Mouse (Mus musculus) megakaryocyte-erythroid progenitor cell, adult 5-6 weeks (primary cell): ENCODE results near the gene Atp4a. TPM values are rescaled to one million over a fixed set of nuclear protein-coding genes. Genes with fewer than 3 reads are reported as not detected.

Source experiments
- total RNA-seq, 2 experiments: library from RNA; stranded (forward) in 1 of 2; stranded (reverse) in 1 of 2; fragments of 200-1000, 215-1000 nt in 1 of 2; fragments of >200 nt in 1 of 2; fragmentation: Nextera tagmentation in 1 of 2; gene quantifications; 2 replicates each; pipeline ENCODE4 v1.2.3; 2014 to 2017

The Atp4a gene
- total RNA-seq, 2 experiments from 2014 or later = 1.4 to 11.2 TPM

Other genes starting within 250 kb of the Atp4a start
Only the 30 nearest of the 31 such genes appear.
- gene Prodh2, start 218.6 kb upstream of the Atp4a start, total RNA-seq (2014; fragmentation: Nextera tagmentation) = not detected in 2 replicates
- gene Prodh2, start 218.6 kb upstream of the Atp4a start, total RNA-seq (2017) = not detected in 2 replicates
- 32.6 and 47.6 TPM in 2 replicates for gene Arhgap33, start 177.1 kb upstream of the Atp4a start, total RNA-seq (2014; fragmentation: Nextera tagmentation)
- 4.6 and 15.1 TPM in 2 replicates for gene Arhgap33, start 177.1 kb upstream of the Atp4a start, total RNA-seq (2017)
- gene Hspb6, start 160.0 kb upstream of the Atp4a start, total RNA-seq (2014; fragmentation: Nextera tagmentation) = 20.8 and 25.3 TPM in 2 replicates
- gene Hspb6, start 160.0 kb upstream of the Atp4a start, total RNA-seq (2017) = 1.2 and 8.1 TPM in 2 replicates
- 16.2 and 17.9 TPM in 2 replicates for gene Proser3, start 159.9 kb upstream of the Atp4a start, total RNA-seq (2014; fragmentation: Nextera tagmentation)
- gene Proser3, start 159.9 kb upstream of the Atp4a start, total RNA-seq (2017) = 3.5 and 5.3 TPM in 2 replicates
- 45.8 and 61.6 TPM in 2 replicates for gene Lin37, start 152.4 kb upstream of the Atp4a start, total RNA-seq (2014; fragmentation: Nextera tagmentation)
- gene Lin37, start 152.4 kb upstream of the Atp4a start, total RNA-seq (2017) = 13.8 and 28.6 TPM in 2 replicates
- gene U2af1l4, start 148.9 kb upstream of the Atp4a start, total RNA-seq (2014; fragmentation: Nextera tagmentation) = 29.4 and 34.6 TPM in 2 replicates
- 79.6 and 83.0 TPM in 2 replicates for gene U2af1l4, start 148.9 kb upstream of the Atp4a start, total RNA-seq (2017)
- gene Gm49396, start 148.9 kb upstream of the Atp4a start, total RNA-seq (2014; fragmentation: Nextera tagmentation) = 5.3 and 14.0 TPM in 2 replicates
- 1.5 and 7.0 TPM in 2 replicates for gene Gm49396, start 148.9 kb upstream of the Atp4a start, total RNA-seq (2017)
- gene Psenen, start 148.6 kb upstream of the Atp4a start, total RNA-seq (2014; fragmentation: Nextera tagmentation) = 150 and 174 TPM in 2 replicates
- 99.1 and 117 TPM in 2 replicates for gene Psenen, start 148.6 kb upstream of the Atp4a start, total RNA-seq (2017)
- gene Igflr1, start 146.8 kb upstream of the Atp4a start, total RNA-seq (2014; fragmentation: Nextera tagmentation) = 3.7 and 11.3 TPM in 2 replicates
- gene Igflr1, start 146.8 kb upstream of the Atp4a start, total RNA-seq (2017) = not detected in 2 replicates
- 105 and 115 TPM in 2 replicates for gene Kmt2b, start 123.5 kb upstream of the Atp4a start, total RNA-seq (2014; fragmentation: Nextera tagmentation)
- 17.0 and 17.3 TPM in 2 replicates for gene Kmt2b, start 123.5 kb upstream of the Atp4a start, total RNA-seq (2017)
- not detected in 2 replicates for gene Zbtb32, start 113.3 kb upstream of the Atp4a start, total RNA-seq (2014; fragmentation: Nextera tagmentation)
- gene Zbtb32, start 113.3 kb upstream of the Atp4a start, total RNA-seq (2017) = not detected in 2 replicates
- 0.83 TPM in 1 of 2 replicates, not detected in the other for gene Upk1a, start 99.4 kb upstream of the Atp4a start, total RNA-seq (2014; fragmentation: Nextera tagmentation)
- gene Upk1a, start 99.4 kb upstream of the Atp4a start, total RNA-seq (2017) = 0.99 TPM in 1 of 2 replicates, not detected in the other
- gene Cox6b1, start 86.1 kb upstream of the Atp4a start, total RNA-seq (2014; fragmentation: Nextera tagmentation) = 569 and 755 TPM in 2 replicates
- gene Cox6b1, start 86.1 kb upstream of the Atp4a start, total RNA-seq (2017) = 427 and 665 TPM in 2 replicates
- not detected in 2 replicates for gene Etv2, start 76.4 kb upstream of the Atp4a start, total RNA-seq (2014; fragmentation: Nextera tagmentation)
- not detected in 2 replicates for gene Etv2, start 76.4 kb upstream of the Atp4a start, total RNA-seq (2017)
- gene Rbm42, start 61.9 kb upstream of the Atp4a start, total RNA-seq (2014; fragmentation: Nextera tagmentation) = 48.3 and 48.6 TPM in 2 replicates
- 29.1 and 53.0 TPM in 2 replicates for gene Rbm42, start 61.9 kb upstream of the Atp4a start, total RNA-seq (2017)
- 32.4 and 43.6 TPM in 2 replicates for gene Haus5, start 47.2 kb upstream of the Atp4a start, total RNA-seq (2014; fragmentation: Nextera tagmentation)
- gene Haus5, start 47.2 kb upstream of the Atp4a start, total RNA-seq (2017) = 17.4 and 24.7 TPM in 2 replicates
- not detected in 2 replicates for gene Pmis2, start 40.6 kb upstream of the Atp4a start, total RNA-seq (2014; fragmentation: Nextera tagmentation)
- gene Pmis2, start 40.6 kb upstream of the Atp4a start, total RNA-seq (2017) = not detected in 2 replicates
- gene 2200002J24Rik, start 13.3 kb upstream of the Atp4a start, total RNA-seq (2014; fragmentation: Nextera tagmentation) = not detected in 2 replicates
- not detected in 2 replicates for gene 2200002J24Rik, start 13.3 kb upstream of the Atp4a start, total RNA-seq (2017)
- 285 and 294 TPM in 2 replicates for gene Tmem147, start 17.3 kb downstream of the Atp4a start, total RNA-seq (2014; fragmentation: Nextera tagmentation)
- 59.7 and 85.5 TPM in 2 replicates for gene Tmem147, start 17.3 kb downstream of the Atp4a start, total RNA-seq (2017)
- not detected in 2 replicates for gene Gapdhs, start 31.5 kb downstream of the Atp4a start, total RNA-seq (2014; fragmentation: Nextera tagmentation)
- not detected in 2 replicates for gene Gapdhs, start 31.5 kb downstream of the Atp4a start, total RNA-seq (2017)
- gene Sbsn, start 39.3 kb downstream of the Atp4a start, total RNA-seq (2014; fragmentation: Nextera tagmentation) = 3.3 and 4.5 TPM in 2 replicates
- 2.7 and 11.6 TPM in 2 replicates for gene Sbsn, start 39.3 kb downstream of the Atp4a start, total RNA-seq (2017)
- gene Dmkn, start 51.5 kb downstream of the Atp4a start, total RNA-seq (2014; fragmentation: Nextera tagmentation) = not detected in 2 replicates
- gene Dmkn, start 51.5 kb downstream of the Atp4a start, total RNA-seq (2017) = not detected in 2 replicates
- not detected in 2 replicates for gene Krtdap, start 75.7 kb downstream of the Atp4a start, total RNA-seq (2014; fragmentation: Nextera tagmentation)
- not detected in 2 replicates for gene Krtdap, start 75.7 kb downstream of the Atp4a start, total RNA-seq (2017)
- 0.20 and 1.1 TPM in 2 replicates for gene Ffar2, start 111.6 kb downstream of the Atp4a start, total RNA-seq (2014; fragmentation: Nextera tagmentation)
- 1.7 and 12.6 TPM in 2 replicates for gene Ffar2, start 111.6 kb downstream of the Atp4a start, total RNA-seq (2017)
- not detected in 2 replicates for gene Ffar3, start 144.0 kb downstream of the Atp4a start, total RNA-seq (2014; fragmentation: Nextera tagmentation)
- not detected in 2 replicates for gene Ffar3, start 144.0 kb downstream of the Atp4a start, total RNA-seq (2017)
- gene Ffar1, start 149.4 kb downstream of the Atp4a start, total RNA-seq (2014; fragmentation: Nextera tagmentation) = 0.24 TPM in 1 of 2 replicates, not detected in the other
- gene Ffar1, start 149.4 kb downstream of the Atp4a start, total RNA-seq (2017) = not detected in 2 replicates
- 4.0 and 8.6 TPM in 2 replicates for gene Cd22, start 168.1 kb downstream of the Atp4a start, total RNA-seq (2014; fragmentation: Nextera tagmentation)
- 0.27 TPM in 1 of 2 replicates, not detected in the other for gene Cd22, start 168.1 kb downstream of the Atp4a start, total RNA-seq (2017)
- gene Mag, start 202.7 kb downstream of the Atp4a start, total RNA-seq (2014; fragmentation: Nextera tagmentation) = 0.83 TPM in 1 of 2 replicates, not detected in the other
- not detected in 2 replicates for gene Mag, start 202.7 kb downstream of the Atp4a start, total RNA-seq (2017)
- not detected in 2 replicates for gene Hamp2, start 212.5 kb downstream of the Atp4a start, total RNA-seq (2014; fragmentation: Nextera tagmentation)
- gene Hamp2, start 212.5 kb downstream of the Atp4a start, total RNA-seq (2017) = not detected in 2 replicates
- gene Hamp, start 231.8 kb downstream of the Atp4a start, total RNA-seq (2014; fragmentation: Nextera tagmentation) = not detected in 2 replicates
- gene Hamp, start 231.8 kb downstream of the Atp4a start, total RNA-seq (2017) = not detected in 2 replicates